Mouse (Mus musculus): ENCODE measurements around the gene Sema5a. TPM values are rescaled to one million over a fixed set of nuclear protein-coding genes. Genes with fewer than 3 reads are reported as not detected.

Gene Sema5a
- polyA plus RNA-seq, 1 experiment from 2014 or later = 0.86 TPM

DNA sequence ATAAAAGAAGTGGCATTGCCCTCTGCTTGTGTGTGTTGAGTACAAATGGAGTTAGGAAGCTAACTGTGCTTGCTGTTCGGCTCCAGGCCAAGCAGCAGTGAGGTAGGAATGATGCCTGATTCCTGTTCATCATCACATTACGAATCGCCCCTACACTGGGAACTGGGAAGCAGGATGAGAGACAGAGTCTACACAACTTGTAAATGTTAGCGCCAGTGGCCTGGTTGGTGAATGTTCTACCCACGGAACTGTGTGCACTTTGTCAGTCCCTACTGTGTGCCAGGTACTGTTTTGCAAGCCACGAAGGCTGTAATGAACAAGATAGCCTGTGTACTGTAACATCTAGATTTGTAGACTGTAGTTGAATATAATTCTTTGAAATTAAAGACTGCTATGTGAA lies 352.0 kb downstream of the Sema5a start:
- H3K4me3 ChIP-seq = no peak overlapping the region
- H3K27ac ChIP-seq = no peak overlapping the region
- 74% methylated on average over 6 of the region's 6 CpGs for WGBS (ENCODE audit: insufficient replicate concordance)
- no peaks in the 10 kb centered on the region for H3K27me3 ChIP-seq (replicated peaks)
- no peaks in the 10 kb centered on the region for H3K36me3 ChIP-seq
- ATAC-seq = no peak
- no peaks in the 10 kb centered on the region for H3K4me1 ChIP-seq
- H3K9ac ChIP-seq = no peak overlapping the region
- no peak overlapping the region for H3K4me2 ChIP-seq
- no peaks in the 10 kb centered on the region for H3K9me3 ChIP-seq (replicated peaks)

DNA sequence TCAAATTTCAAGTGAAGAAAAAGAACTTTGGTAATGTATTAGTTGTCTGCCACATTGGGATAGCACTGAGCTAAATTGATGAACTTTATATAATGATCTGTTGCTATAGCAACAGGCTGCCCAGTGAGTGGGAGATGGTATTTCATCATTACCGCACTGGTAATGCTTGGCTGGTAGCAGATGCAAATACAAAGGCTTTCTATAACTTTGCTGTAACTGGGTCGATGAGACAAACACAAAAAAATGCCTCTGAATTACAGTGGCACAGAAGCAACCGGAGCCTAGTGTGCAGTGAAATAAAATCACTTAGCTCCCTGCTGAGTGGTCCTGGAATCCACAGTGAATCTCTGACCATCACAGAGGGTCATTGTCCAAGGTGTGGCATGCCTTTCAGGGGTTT lies 352.6 kb downstream of the Sema5a start:
- H3K27ac ChIP-seq = no peak overlapping the region
- WGBS (ENCODE audit: insufficient replicate concordance) = 76% methylated on average over 3 of the region's 3 CpGs
- no peaks in the 10 kb centered on the region for H3K36me3 ChIP-seq
- H3K4me3 ChIP-seq = no peak overlapping the region
- no peak for ATAC-seq
- no peaks in the 10 kb centered on the region for H3K27me3 ChIP-seq (replicated peaks)
- no peak overlapping the region for H3K9ac ChIP-seq
- no peak overlapping the region for H3K4me2 ChIP-seq
- no peaks in the 10 kb centered on the region for H3K9me3 ChIP-seq (replicated peaks)
- H3K4me1 ChIP-seq = no peaks in the 10 kb centered on the region

DNA sequence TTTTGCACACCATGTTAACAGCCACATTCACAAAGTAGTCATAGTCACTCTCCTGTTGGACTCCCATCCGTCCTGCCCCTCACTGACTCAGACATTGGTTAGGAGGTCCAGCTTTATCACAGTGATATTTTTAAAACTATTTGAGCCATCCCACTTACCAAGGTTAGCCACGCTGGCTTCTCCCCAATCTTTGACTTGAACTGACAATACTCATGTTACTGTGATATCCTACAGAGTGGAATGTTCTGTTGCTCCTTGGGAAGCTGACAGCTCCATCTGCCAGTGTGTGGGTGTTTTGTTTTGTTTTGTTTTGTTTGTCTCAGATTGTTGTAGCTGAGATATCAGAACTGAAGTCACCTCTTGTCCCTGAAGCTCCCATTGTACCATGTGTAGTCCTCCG lies 362.6 kb downstream of the Sema5a start:
- H3K4me1 ChIP-seq = no peaks in the 10 kb centered on the region
- H3K27ac ChIP-seq = no peak overlapping the region
- WGBS (ENCODE audit: insufficient replicate concordance) = 57% methylated on average over 3 of the region's 3 CpGs
- H3K27me3 ChIP-seq (replicated peaks) = no peaks in the 10 kb centered on the region
- no peak overlapping the region for H3K4me3 ChIP-seq
- no peak overlapping the region for H3K4me2 ChIP-seq
- H3K9ac ChIP-seq = no peak overlapping the region
- H3K36me3 ChIP-seq = no peaks in the 10 kb centered on the region
- H3K9me3 ChIP-seq (replicated peaks) = no peaks in the 10 kb centered on the region
- no peak for ATAC-seq

DNA sequence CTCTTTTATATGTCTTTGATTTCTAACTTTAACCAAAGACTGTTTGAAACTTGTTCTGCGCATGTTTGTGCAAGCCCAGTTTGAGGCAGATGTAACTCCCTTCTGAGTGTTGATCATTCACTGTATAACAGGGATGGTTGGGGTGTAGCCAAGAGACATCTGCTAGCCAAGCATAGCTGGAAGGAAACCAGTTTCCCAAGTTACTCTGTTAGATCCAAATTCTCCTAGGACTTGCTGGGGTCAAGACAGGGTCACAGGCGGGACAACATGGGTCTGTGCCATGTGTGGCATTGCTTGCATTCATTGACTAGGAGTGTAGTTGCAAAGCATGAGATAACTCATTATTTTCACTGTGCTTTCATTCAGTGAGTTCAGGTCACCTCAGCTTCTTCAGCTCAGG lies 366.2 kb downstream of the Sema5a start:
- Histone ChIP-seq H3K4me2 (no peak overlapping the region), H3K4me1 (no peaks in the 10 kb centered on the region), H3K9me3 (replicated peaks) (no peaks in the 10 kb centered on the region), H3K27me3 (replicated peaks) (no peaks in the 10 kb centered on the region), H3K36me3 (no peaks in the 10 kb centered on the region), H3K27ac (no peak overlapping the region), H3K9ac (no peak overlapping the region), H3K4me3 (no peak overlapping the region)
- WGBS (ENCODE audit: insufficient replicate concordance) = 76% methylated on average over 2 of the region's 2 CpGs
- ATAC-seq = no peak

DNA sequence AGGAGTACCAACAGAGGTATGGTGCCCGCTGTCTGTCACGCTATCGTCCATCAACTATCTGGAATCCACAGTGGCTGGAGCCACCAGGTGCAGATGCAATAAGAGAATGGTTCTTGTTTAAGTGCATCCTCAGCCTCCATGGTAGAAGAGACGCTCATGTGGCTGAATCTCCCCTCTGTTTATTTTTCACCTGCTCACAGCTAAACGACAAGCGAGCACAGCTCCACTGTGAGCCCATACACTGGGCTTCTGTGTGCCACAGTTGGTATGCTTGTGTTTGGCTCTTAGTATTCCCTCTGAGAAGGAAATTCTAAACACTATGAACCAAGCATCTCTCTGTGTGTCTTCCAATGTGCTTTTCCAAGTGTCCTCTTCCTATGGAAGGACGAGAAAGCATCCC lies 366.6 kb downstream of the Sema5a start:
- Histone ChIP-seq H3K36me3 (no peaks in the 10 kb centered on the region), H3K4me2 (no peak overlapping the region), H3K4me1 (no peaks in the 10 kb centered on the region), H3K27me3 (replicated peaks) (no peaks in the 10 kb centered on the region), H3K9ac (no peak overlapping the region), H3K4me3 (no peak overlapping the region), H3K9me3 (replicated peaks) (no peaks in the 10 kb centered on the region), H3K27ac (no peak overlapping the region)
- no peak for ATAC-seq
- 71% methylated on average over 7 of the region's 7 CpGs for WGBS (ENCODE audit: insufficient replicate concordance)

DNA sequence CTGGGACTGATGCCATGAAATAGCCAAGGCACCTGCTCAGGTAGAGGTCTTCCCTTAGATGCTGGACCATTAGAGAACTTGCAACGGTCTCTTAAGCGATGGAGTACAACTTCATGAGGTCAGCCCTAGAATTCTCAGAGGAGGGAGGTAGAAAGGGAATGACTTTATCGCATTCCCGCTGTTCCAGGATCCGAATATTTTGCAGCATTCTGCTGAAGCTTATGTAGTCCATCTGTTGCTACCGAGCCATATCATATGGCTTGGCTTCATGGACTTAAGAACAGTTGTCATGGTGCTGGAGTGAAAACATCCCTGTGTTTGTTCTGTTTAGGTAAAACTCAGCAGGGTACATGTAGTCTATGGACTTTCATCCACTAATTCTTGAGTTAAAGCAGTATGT lies 369.1 kb downstream of the Sema5a start:
- Histone ChIP-seq H3K4me1 (no peaks in the 10 kb centered on the region), H3K27ac (no peak overlapping the region), H3K36me3 (no peaks in the 10 kb centered on the region), H3K9me3 (replicated peaks) (no peaks in the 10 kb centered on the region), H3K4me2 (no peak overlapping the region), H3K9ac (no peak overlapping the region), H3K27me3 (replicated peaks) (no peaks in the 10 kb centered on the region), H3K4me3 (no peak overlapping the region)
- ATAC-seq = no peak
- 73% methylated on average over 6 of the region's 6 CpGs for WGBS (ENCODE audit: insufficient replicate concordance)

DNA sequence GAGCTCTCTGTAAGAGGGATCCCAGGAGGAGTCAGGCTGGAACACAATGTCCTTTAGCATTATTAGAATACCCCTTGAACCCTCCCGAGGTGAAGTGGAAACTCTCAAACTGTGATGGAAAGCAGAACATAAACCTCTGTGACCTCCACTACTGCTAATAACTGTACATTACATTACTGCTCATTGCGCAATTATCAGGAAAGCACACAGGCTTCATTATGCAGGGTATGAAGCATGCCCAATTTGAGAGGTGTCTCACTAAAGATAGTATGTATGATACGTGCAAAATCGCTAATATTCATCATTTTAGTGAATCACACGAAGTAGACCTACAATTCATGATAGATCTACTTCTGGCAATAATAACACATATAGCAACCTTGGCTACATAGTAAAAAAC lies 371.2 kb downstream of the Sema5a start:
- Histone ChIP-seq H3K36me3 (no peaks in the 10 kb centered on the region), H3K27me3 (replicated peaks) (no peaks in the 10 kb centered on the region), H3K4me2 (no peak overlapping the region), H3K27ac (no peak overlapping the region), H3K9ac (no peak overlapping the region), H3K4me1 (no peaks in the 10 kb centered on the region), H3K4me3 (no peak overlapping the region), H3K9me3 (replicated peaks) (no peaks in the 10 kb centered on the region)
- no peak for ATAC-seq
- 66% methylated on average over 5 of the region's 5 CpGs for WGBS (ENCODE audit: insufficient replicate concordance)

DNA sequence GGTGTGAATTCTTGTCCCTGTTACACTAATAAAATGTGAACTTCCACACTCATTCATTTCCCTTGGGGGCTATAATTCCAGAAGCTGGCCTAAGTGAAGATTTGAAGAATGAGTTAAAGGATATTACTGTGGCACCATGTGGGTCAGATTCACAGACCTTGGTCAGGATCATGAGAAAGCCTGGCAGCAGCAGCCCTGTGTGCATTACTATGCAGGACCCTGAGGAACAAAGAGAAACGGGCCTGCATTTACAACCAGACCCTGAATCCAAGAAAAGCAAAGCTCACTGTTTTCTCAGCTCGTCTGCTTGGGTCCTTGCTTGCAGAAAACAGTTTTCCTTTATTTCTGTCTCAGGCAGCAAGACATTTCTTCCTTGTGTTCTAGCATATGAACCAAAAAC lies 374.6 kb downstream of the Sema5a start:
- Histone ChIP-seq H3K9ac (no peak overlapping the region), H3K27me3 (replicated peaks) (no peaks in the 10 kb centered on the region), H3K4me3 (no peak overlapping the region), H3K27ac (no peak overlapping the region), H3K9me3 (replicated peaks) (no peaks in the 10 kb centered on the region), H3K4me1 (no peaks in the 10 kb centered on the region), H3K4me2 (no peak overlapping the region), H3K36me3 (no peaks in the 10 kb centered on the region)
- 55% methylated on average over 2 of the region's 2 CpGs for WGBS (ENCODE audit: insufficient replicate concordance)
- no peak for ATAC-seq

DNA sequence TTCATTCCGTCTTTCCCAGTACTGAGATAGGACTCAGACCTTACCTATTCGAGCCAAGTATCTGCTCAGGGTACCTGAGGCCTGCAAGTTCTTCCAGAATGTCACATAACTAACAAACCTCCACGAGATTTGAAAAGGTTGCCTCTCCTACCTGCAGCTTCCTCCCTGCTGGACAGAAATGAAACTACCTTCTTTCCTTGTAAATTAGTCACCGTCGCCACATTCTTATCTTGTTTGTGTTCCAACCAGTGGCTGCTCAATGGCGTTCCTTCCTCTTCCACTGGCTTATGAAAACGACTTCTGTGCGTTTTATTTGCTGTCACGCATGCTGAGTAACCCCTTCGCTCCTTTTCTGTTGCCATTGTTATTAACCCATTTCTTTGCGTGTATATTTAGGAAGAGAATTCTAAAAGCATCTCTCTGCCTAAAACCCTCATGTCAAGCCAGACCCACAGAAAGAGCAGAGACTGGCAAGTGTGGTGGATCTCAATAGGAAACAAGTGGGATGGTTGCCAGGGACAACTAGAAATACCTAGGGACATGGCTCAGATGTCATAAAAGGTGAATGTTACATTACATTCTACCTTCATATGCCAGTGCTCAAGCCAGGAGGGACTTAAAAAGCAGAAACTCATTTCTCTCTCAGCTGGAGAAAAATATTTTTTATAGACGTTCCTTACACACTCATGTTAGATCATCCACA lies 378.6 kb downstream of the Sema5a start:
- H3K36me3 ChIP-seq = no peaks in the 10 kb centered on the region

DNA sequence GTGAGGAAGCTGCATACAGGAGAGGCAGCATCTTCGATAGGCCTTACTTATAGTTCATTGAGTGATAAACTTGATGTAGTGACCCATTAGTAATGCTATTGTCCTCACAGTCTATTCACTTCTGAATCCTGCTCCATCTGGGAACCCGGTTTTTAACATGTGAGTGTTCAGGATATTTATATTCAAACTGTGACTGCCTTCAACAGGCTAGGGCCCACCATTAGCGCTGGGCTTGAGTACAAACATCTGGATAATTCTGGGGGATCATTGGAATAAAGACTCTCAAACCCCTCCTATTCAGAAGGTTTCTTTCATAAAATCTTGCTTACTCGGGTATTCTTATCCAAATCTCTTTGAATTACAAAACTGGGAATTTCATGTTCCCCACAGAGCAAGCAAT lies 379.5 kb downstream of the Sema5a start:
- Histone ChIP-seq H3K4me1 (no peaks in the 10 kb centered on the region), H3K36me3 (no peaks in the 10 kb centered on the region), H3K4me2 (no peak overlapping the region), H3K4me3 (no peak overlapping the region), H3K9ac (no peak overlapping the region), H3K27me3 (replicated peaks) (no peaks in the 10 kb centered on the region), H3K27ac (no peak overlapping the region), H3K9me3 (replicated peaks) (no peaks in the 10 kb centered on the region)
- ATAC-seq = no peak
- WGBS (ENCODE audit: insufficient replicate concordance) = 60% methylated on average over 4 of the region's 4 CpGs

More for the DNA sequence above, 378.6 kb downstream of the Sema5a start:
- H3K9ac ChIP-seq = no peak overlapping the region
- H3K9me3 ChIP-seq (replicated peaks) = no peaks in the 10 kb centered on the region
- 63% methylated on average over 12 of the region's 12 CpGs for WGBS (ENCODE audit: insufficient replicate concordance)
- ATAC-seq = no peak
- no peaks in the 10 kb centered on the region for H3K4me1 ChIP-seq
- H3K27ac ChIP-seq = no peak overlapping the region
- no peaks in the 10 kb centered on the region for H3K27me3 ChIP-seq (replicated peaks)
- H3K4me2 ChIP-seq = no peak overlapping the region
- no peak overlapping the region for H3K4me3 ChIP-seq

DNA sequence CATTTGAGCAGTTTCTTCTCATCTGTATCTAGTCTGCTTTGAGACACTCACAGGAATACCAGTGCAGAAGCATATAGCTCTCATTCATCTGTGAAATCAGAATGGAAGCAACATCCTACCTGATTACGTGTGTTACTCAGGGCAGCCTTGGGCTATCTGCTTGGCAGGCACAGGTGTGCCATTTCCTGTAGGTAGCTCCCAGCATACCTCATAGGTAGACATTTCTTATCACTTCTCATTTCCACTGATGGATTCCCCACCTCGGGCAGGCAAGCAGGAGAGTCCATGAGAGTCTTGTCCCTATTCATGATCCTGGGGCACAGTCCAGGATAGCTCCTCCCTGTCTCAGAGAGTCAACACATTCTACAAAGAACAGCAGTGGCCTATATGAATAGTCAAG lies 381.4 kb downstream of the Sema5a start:
- Histone ChIP-seq H3K27ac (no peak overlapping the region), H3K4me1 (no peaks in the 10 kb centered on the region), H3K27me3 (replicated peaks) (no peaks in the 10 kb centered on the region), H3K4me2 (no peak overlapping the region), H3K9ac (no peak overlapping the region), H3K4me3 (no peak overlapping the region), H3K36me3 (no peaks in the 10 kb centered on the region), H3K9me3 (replicated peaks) (no peaks in the 10 kb centered on the region)
- WGBS (ENCODE audit: insufficient replicate concordance) = 61% methylated on average over 2 of the region's 2 CpGs
- no peak for ATAC-seq

DNA sequence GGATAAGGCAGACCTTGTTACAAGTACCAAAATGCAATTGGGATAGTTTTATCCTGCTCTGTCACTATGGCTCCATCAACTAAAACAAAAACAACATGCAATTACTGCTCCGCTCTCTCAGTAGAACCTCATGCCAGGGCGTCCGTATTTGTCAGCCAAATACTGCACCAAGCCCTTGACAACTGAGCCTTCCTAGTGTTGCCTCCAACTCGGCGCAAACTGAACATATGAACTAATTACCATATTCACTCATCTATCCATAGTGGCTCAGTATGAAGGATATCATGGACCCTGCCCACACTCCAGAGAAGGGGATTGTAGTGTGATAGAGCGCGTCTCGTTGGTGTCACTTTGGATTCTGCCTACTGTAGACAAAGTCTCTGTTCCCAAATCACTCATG lies 389.1 kb downstream of the Sema5a start:
- H3K9ac ChIP-seq = no peak overlapping the region
- H3K36me3 ChIP-seq = no peaks in the 10 kb centered on the region
- H3K4me2 ChIP-seq = no peak overlapping the region
- no peaks in the 10 kb centered on the region for H3K27me3 ChIP-seq (replicated peaks)
- H3K9me3 ChIP-seq (replicated peaks) = no peaks in the 10 kb centered on the region
- no peaks in the 10 kb centered on the region for H3K4me1 ChIP-seq
- no peak for ATAC-seq
- 82% methylated on average over 8 of the region's 8 CpGs for WGBS (ENCODE audit: insufficient replicate concordance)
- no peak overlapping the region for H3K27ac ChIP-seq
- no peak overlapping the region for H3K4me3 ChIP-seq

DNA sequence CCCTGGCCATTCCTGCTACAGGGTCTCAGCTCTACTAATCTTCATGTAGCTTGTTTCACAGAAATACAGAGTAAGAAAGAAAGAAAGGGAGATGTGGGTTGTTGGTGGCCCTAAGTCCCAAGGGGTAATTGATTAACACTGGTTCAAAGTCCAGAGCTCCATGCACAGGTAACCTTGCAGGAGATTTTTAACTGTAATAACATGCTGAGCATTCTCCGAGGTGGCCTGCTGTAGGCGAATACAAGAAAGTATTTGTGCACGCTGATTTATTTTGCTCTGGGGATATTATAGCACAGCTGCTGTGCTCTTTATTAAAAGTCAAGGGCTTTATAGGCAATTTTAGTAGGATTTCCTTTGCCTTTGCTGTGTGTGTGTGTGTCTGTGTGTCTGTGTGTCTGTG lies 393.3 kb downstream of the Sema5a start:
- no peak for ATAC-seq
- Histone ChIP-seq H3K27me3 (replicated peaks) (no peaks in the 10 kb centered on the region), H3K9ac (no peak overlapping the region), H3K4me2 (no peak overlapping the region), H3K27ac (no peak overlapping the region), H3K36me3 (no peaks in the 10 kb centered on the region), H3K4me1 (no peaks in the 10 kb centered on the region), H3K9me3 (replicated peaks) (no peaks in the 10 kb centered on the region), H3K4me3 (no peak overlapping the region)
- WGBS (ENCODE audit: insufficient replicate concordance) = 74% methylated on average over 3 of the region's 3 CpGs
